Mouse (Mus musculus) cerebellum, postnatal 4 days (tissue): ENCODE results near the gene Apoa1.

Source experiments
- DNase-seq, 2 experiments: peaks; one replicate each; pipeline ENCODE4 v3.0.0; 2022; ENCODE audit warnings: low spot score in 2 of 2, mixed read lengths in 1 of 2

The Apoa1 gene

GRCm38 (mm10) chr9:46215338-46216322, 12.8 kb upstream of the Apoa1 start:
- DNase-seq = no peak

DNA sequence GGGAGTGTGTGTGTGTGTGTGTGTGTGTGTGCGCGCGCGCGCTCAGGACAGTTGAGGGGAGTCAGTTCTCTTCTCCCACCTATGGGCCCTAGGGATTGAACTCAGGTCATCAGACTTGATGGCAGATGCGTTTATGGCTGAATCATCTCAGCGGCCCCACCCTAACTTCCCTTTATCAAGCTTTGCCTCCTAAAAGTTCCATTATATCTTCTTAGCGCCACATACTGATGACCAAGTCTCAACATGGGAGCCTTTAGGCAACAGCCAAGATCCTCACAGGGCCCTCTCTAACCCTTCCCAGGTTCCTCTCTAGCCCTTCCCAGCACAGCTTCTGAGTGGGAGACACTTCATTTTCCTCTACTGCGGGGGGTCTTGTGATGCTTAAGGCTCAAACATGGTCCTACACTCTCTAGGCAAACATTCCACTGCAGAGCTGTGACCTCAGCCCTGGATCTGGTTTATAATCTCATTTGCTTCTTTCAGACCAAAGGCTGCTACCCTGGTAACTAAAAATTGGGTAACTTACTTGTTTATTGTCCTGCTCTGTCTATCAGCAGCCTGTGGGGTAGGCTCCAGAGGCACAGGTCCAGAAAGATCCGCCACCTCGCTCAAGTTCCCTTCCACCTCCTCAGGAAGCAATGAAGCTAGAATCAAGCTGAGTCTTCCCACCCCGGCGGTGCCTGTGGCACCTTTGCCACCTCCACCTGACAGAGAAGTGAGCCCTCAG, 11.5 kb upstream of the Apoa1 start:
- DNase-seq = no peak

DNA sequence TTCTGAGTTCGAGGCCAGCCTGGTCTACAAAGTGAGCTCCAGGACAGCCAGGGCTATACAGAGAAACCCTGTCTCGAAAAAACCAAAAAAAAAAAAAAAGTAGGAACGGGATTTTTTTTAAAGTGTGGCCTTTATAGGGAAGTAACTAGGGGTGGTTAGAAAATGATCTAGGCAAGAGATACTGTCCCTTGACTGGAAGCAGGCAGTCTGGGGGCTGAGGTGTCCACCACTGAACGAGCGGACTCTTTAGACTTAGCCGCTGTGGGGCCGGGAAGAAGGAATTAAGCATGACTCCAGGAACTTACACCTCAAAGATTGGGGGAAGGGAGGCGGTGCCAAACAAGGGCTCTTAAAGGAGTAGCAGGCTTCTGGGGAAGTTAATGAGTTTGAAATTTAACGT, 10.2 kb upstream of the Apoa1 start:
- no peak for DNase-seq

DNA sequence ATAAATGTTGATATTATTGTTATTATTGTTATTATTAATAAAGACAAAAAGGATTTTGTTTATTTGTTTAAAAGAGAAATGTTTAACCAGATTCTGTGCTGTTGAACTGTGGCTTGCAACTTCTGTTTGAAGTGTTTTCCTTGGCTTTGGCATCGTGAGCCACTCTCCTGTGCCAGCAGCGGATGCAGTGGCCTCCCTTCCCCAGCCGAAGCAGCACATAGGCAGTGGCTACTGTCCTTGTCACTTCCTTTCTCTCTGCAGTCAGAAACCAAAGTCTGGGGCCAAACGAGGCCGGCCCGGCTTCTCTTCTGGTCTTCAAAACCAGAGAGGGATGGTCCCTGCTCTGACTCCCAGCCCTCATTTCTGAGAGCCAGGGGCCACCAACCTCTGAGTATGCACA, 5.3 kb upstream of the Apoa1 start:
- DNase-seq = no peak

DNA sequence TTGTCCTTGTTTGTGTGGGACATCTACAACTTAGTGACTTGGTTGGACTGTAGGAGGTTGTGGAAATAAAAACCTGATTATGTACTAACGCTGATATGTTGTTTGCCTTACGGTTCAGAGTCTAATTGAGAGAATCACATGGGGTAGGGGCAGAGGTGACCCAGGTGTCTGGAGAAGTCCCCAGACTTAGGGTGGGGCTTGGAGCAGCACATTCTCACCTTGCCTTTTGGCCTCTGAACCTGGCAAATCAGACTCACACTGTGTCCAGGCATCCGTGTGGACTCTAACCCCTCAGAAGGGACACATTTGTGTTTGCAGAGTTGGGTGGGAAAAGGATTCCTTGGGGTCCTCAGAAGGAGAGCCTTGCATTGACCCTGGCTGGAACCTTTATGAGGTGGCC, 4.3 kb upstream of the Apoa1 start:
- DNase-seq = no peak

DNA sequence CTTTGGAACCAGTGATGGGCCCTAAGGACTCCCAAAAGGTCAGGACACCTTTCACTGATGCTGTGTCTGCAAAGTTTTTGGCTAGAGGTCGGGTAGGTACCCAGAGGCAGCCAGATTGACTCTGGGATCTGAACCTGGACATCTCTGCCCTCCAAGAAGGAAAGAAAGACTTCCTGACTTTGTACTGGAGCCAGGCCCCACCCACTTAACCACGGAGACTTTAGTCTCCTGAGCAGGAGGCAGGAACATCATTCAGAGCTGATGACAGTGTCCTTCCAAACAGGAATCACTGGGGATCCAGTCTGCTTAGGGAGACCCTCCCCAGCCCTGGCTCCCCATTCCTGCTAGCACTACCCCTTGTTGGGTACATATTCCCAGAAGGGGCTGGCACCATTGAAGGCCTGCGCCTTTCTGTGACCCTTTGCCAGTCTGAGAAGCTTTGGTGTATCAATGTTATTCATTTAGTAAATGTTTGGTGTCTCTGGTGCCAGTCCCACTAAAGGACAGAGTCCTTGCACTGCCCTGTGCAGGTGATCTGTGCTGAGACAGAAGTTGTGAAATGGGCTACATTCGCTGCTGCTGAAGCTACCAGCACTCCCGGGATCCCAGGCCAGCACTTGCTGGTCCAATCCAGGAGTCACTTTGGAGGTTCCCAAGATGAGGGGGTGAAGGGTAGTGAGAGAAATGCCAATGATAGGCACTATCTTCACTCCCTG, 3.3 kb upstream of the Apoa1 start:
- DNase-seq = no peak

GRCm38 (mm10) chr9:46227064-46227614, 1.2 kb upstream of the Apoa1 start:
- DNase-seq = no peak

GRCm38 (mm10) chr9:46229573-46230449, 1.4 kb downstream of the Apoa1 start:
- peak; percentile 63 to 78 for DNase-seq

- no peak for DNase-seq
Observed at GRCm38 (mm10) chr9:46230450-46230975, 2.1 kb downstream of the Apoa1 start.

DNA sequence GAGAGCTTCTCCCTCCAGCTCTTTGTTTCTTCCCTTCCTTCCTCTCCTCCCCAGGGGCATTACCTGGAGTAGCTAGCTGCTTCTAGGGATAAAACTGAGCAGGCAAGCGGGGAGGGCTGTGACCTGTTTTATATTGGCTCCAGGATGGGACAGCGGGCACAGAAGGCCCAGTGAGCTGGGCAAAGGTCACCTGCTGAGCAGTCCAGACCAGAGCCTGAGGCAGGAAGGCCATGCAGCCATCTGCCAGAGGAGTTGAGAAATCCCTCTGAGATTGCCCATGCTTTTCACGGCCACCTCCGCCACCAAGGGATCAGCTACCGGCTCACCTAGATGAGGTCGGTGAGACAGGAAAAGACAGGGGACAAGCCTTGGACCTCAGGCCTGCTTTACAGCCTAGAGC, 6.8 kb downstream of the Apoa1 start:
- no peak for DNase-seq

GRCm38 (mm10) chr9:46235596-46235648, 7.0 kb downstream of the Apoa1 start, which contains the start of gene Apoc3:
Apoc3 (minus strand) TSS chr9:46235636.
- DNase-seq = no peak

DNA sequence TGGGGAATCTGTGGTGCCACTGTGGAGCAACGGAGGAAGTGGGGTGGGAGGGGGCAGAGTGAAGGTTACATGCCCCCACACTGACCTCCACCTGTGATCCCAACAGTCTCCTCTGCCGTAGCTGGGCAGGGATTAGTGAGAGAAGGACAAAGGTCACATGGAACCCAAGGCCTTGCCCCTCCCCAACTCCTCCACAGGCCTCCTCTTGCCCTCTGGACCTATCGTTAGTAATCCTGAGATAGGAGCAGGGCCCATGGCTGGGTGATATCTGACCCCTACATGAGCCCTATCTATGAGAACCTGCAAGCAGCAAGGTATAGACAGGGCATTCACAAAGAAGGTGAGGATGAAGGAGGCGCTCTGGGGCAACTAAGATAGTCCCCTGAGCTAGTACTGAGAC, 7.3 kb downstream of the Apoa1 start:
- no peak for DNase-seq

DNA sequence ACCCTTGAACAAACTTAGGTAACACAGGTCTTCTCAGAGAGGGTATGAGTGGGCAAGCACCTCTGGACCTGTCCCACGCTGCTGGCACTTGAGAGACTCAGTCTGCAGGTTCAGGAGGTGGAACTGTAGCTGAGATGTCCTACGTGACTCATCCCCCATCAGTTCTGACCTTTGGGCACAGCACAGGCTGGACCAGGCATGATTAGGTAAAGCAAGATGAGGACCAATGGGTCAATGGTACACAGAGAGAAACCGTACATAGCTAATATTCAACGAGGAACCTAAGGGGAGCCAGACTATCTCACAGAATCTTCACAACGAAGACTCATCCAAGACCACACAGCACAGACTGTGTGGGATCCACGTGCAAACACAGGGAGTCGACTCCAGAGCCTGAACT, 10.5 kb downstream of the Apoa1 start:
- no peak for DNase-seq

GRCm38 (mm10) chr9:46240526-46241153, 12.3 kb downstream of the Apoa1 start, which contains the start of gene Apoa4:
Apoa4 (plus strand) TSS chr9:46240696.
- no peak for DNase-seq

DNA sequence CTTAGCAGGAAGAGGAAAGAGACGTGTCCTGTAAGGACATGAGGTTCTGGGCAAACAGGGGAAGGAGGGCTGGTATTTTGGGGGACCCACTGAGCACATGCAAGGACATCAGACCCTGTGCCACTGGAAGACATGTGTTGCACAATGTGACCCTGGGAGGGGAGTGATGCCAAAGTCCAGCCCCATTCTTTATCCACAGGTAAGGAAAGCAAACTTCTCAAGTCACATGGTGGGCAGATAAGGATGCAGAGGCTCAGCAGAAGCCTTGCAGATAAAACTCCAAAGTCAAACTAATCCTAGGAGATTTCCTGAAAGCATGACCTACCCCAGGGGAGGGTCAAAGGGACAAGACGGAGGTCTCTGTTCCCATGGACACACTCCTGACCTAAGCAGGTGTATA, 13.4 kb downstream of the Apoa1 start:
- DNase-seq = no peak

DNA sequence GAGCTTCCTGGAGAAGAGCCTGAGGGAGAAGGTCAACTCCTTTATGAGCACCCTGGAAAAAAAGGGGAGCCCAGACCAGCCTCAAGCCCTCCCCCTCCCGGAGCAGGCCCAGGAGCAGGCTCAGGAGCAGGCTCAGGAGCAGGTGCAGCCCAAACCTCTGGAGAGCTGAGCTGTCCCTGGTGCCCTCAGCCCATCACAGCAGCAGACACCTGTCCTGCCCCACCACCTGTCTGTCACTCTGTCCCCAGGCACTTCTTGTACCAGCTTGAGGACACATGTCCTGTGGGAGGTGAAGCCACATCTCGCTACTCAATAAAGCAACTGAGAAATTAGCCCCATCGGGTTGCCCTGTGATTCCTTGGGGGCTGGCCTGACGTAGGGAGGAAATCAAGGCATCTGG, 14.7 kb downstream of the Apoa1 start:
- no peak for DNase-seq

DNA sequence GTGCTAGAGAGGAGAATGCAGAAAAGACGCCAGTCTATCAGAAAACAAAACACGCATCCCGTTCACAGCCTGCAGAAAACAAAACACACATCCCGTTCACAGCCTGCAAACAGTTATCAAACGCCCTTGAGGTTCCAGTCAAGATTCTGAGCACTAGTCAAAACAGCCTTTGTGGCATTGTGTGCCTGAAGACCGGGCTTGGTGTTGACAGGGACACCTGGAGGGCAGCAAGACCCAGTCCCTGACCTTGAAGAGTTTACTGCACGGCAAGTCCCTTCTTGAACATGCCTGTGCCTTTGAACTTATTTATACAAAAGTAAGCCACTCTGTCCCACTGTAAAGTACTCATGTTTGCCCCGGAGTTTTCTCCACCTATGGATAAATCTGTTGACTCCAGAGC, 15.2 kb downstream of the Apoa1 start:
- DNase-seq = no peak

DNA sequence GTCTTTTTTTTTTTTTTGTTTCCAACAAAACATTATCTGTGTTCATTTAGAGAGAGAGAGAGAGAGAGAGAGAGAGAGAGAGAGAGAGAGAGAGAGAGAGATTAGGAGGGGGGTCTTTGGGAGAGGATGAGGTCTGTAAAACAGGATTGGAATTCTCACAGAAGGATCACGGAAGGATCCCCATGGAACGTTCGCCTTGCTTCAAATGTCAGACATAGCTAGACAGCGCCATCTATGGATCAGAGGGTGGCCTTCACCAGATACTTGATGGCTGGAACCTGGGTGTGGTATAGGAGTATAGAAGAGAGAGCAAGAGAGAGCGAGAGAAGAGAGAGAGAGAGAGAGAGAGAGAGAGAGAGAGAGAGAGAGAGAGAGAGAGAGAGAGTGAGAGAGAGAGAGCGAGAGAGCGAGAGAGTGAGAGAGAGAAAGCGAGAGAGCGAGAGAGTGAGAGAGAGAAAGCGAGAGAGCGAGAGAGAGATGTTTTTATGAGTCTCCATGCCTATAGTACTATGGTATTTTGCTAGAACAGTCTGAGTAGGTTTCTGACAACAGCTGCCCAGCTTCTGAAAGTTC, 18.5 kb downstream of the Apoa1 start:
- peak; percentile 43 to 62 for DNase-seq

- no peak for DNase-seq
Observed at GRCm38 (mm10) chr9:46256177-46256576, 27.8 kb downstream of the Apoa1 start.

- DNase-seq = no peak
Observed at GRCm38 (mm10) chr9:46256658-46257385, 28.4 kb downstream of the Apoa1 start.
